Mouse (Mus musculus): ENCODE results near the gene Hbq1a.
A peak's percentile ranks its signal among the peaks of the same experiment; 100 is the strongest.
"Not testable (repeated sequence)": the region's sequence is repeated elsewhere in the genome, so short reads cannot be mapped to it uniquely, and the experiment has no call there.

Hbq1a gene

DNA sequence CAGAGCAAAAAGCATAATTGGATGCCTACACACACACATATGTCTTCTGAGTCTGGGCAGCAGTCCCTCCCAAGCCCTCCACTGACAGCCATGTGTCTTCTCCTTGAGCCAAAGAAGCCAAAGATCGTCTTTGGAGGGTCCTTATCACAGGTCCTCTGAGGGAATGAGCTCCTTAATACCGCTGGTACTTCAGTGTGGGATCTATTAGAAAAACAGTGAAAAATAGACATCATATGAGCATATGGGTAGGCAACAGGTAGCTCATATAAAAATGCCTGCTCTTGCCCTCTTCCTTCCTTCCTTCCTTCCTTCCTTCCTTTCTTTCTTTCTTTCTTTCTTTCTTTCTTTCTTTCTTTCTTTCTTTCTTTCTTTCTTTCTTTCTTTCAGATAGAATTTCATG is 15.3 kb upstream of the Hbq1a start:
- DNase-seq (ENCODE audit: low read depth, low spot score): not testable (repeated sequence)

- DNase-seq (ENCODE audit: low read depth, low spot score): no peak
Observed at GRCm38 (mm10) chr11:32285031-32285775, 14.7 kb upstream of the Hbq1a start.

GRCm38 (mm10) chr11:32285887-32286286 is 14.0 kb upstream of the Hbq1a start:
- not testable (repeated sequence) for DNase-seq (ENCODE audit: low read depth, low spot score)

GRCm38 (mm10) chr11:32286695-32287492 is 13.0 kb upstream of the Hbq1a start, which contains the start of gene Hbq1b:
TSS of gene Hbq1b (plus strand) at chr11:32286965.
- peak; percentile 51 for DNase-seq (ENCODE audit: low read depth, low spot score)

- DNase-seq (ENCODE audit: low read depth, low spot score): no peak
Observed at GRCm38 (mm10) chr11:32287493-32287825, 12.4 kb upstream of the Hbq1a start.

GRCm38 (mm10) chr11:32292819-32293218 is 7.0 kb upstream of the Hbq1a start:
- not testable (repeated sequence) for DNase-seq (ENCODE audit: low read depth, low spot score)

GRCm38 (mm10) chr11:32293479-32293878 is 6.4 kb upstream of the Hbq1a start:
- DNase-seq (ENCODE audit: low read depth, low spot score): not testable (repeated sequence)

- DNase-seq (ENCODE audit: low read depth, low spot score): not testable (repeated sequence)
Observed at GRCm38 (mm10) chr11:32296203-32296602, 3.7 kb upstream of the Hbq1a start, which contains the start of gene Hba-a2. TSS of gene Hba-a2 (plus strand) at chr11:32296489.

DNA sequence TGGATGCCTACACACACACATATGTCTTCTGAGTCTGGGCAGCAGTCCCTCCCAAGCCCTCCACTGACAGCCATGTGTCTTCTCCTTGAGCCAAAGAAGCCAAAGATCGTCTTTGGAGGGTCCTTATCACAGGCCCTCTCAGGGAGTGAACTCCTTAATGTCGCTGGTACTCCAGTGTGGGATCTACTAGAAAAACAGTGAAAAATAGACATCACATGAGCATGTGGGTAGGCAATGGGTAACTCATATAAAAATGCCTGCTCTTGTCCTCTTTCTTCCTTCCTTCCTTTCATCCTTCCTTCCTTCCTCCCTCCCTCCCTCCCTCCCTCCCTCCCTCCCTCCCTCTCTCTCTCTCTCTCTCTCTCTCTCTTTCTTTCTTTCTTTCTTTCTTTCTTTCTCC is 2.5 kb upstream of the Hbq1a start:
- DNase-seq (ENCODE audit: low read depth, low spot score): not testable (repeated sequence)

GRCm38 (mm10) chr11:32297866-32298531 is 1.9 kb upstream of the Hbq1a start:
- DNase-seq (ENCODE audit: low read depth, low spot score): no peak

DNA sequence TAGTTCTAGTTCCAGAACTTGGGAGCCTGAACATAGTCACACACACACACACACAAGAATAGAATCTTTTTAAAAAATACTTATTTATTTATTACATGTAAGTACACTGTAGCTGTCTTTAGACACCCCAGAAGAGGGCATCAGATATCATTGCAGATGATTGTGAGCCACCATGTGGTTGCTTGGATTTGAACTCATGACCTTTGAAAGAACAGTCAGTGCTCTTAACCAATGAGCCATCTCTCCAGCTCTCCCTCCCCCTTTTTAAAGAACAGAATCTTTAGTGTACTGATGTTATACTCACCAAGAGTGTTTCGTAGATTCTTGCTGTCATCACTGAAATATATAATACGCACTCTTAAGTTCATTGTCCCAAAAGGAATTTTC is 1.3 kb upstream of the Hbq1a start:
- no peak for DNase-seq (ENCODE audit: low read depth, low spot score)

DNA sequence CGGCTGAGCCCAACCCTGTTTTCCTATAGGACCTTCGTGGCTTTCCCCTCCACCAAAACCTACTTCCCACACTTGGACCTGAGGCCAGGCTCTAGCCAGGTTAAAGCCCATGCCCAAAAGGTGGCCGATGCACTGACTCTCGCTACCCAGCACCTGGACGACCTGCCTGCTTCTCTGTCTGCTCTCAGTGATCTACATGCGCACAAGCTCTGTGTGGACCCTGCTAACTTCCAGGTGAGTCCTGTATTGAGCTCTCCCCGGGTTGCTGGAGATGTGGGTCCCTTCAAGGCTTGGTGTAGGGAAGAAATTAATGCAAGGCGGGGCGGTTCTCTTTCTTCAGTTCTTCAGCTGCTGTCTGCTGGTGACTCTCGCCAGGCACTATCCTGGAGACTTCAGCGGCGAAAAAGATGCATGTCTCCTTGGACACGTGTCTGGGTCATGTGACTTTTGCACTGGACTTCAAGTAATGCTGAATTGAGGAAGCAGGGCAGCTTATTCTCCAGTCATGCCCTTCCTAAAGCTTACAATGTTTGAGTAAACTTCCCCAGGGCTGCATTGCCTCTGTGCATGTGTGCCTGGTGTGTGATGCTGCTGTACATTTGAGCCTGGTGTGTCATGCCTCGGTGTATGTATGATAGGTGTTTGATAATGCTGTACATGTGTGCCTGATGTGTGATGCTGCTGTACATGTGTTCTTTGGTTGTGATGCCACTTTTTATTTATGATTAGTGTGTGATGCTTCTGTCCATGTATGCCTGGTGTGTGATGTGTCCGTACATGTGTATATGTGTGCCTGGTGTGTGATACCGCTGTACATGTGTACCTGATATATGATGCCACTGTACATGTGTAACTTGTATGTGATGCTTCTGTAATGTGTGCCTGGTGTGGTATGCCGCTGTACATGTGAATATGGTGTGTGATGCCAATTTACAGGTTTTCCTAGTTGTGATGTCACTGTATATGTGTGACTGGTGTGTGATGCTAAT is 704 bp downstream of the Hbq1a start:
- no peak for DNase-seq (ENCODE audit: low read depth, low spot score)

GRCm38 (mm10) chr11:32301506-32301905 is 1.6 kb downstream of the Hbq1a start:
- no peak for DNase-seq (ENCODE audit: low read depth, low spot score)

GRCm38 (mm10) chr11:32302824-32303419 is 3.1 kb downstream of the Hbq1a start:
- no peak for DNase-seq (ENCODE audit: low read depth, low spot score)

- DNase-seq (ENCODE audit: low read depth, low spot score): no peak
Observed at GRCm38 (mm10) chr11:32303455-32303854, 3.6 kb downstream of the Hbq1a start.

DNA sequence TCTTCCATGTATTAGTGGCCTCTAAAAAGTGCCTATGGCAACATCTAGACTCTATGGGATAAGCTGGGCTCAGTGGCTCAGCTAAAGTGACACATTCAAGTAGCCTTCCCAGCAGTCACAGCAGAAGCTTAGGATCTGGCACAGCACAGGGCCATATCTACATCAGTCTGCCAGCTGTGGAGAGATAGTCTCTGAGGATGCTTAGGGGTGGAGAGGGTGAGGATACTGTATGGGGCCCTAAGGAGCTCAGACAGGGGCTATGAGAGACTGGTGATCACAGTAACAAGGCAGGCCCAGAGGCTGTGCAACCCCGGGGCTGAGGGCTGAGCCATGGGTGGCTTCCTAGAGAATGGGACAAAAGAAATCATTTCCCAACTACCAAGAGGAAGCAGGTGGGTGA is 7.1 kb downstream of the Hbq1a start:
- DNase-seq (ENCODE audit: low read depth, low spot score): no peak

- DNase-seq (ENCODE audit: low read depth, low spot score): no peak
Observed at GRCm38 (mm10) chr11:32309446-32309845, 9.6 kb downstream of the Hbq1a start.

DNA sequence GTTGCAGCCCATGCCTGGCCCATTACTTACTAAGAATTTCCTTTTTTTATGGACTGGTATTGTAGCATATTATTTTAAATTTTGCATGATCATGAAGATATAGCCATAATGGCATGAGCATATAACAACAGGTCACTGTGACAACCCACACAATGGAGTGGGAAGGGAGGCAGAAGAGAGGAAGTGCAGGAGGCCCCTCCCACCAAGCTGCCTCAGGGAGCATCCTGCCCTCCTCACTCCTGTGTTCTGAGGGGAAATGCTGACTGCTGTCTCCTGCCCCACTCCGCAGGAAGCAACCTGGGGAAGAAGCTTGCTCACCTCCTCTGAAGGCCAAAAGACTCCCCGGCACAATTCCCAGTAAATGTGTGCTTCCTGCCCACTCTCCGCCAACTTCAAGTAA is 10.1 kb downstream of the Hbq1a start:
- no peak for DNase-seq (ENCODE audit: low read depth, low spot score)

GRCm38 (mm10) chr11:32316009-32316408 is 16.1 kb downstream of the Hbq1a start:
- no peak for DNase-seq (ENCODE audit: low read depth, low spot score)

DNA sequence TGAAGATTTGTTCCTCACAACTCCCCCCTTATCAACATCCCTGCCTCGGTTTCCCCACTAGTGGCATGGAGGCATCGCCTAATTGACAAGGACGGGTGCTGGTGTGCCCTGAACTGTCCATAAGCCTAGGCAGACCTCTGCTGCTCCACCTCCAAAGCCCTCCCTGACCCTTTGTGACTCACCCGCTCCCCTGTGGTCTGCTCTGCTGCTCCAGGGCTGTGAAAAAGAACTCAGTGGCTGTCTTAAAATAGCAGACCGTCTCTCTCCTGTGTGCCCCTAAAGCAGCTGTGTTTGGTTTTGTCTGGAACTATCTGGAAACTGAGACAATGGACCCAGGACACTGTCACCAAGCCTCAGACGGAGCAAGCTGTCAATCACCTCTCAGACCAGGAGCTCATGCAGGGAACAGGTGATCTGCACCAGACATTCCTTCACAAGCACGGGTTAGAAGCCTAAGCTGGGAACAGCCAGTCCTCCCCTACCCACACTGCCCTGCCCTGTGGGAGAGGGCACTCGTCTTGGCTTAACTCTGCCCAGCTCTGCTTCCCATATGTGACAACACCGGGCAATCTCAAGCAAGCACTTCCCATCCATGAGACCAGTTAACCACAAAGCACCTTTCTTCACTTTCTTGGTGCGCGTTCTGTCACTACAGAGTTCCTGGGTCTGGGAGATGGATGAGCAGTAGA is 20.8 kb downstream of the Hbq1a start:
- DNase-seq (ENCODE audit: low read depth, low spot score): no peak

All from A20 (cell line).